Mouse (Mus musculus): ENCODE results near the gene Rnf212.

Gene Rnf212

DNA sequence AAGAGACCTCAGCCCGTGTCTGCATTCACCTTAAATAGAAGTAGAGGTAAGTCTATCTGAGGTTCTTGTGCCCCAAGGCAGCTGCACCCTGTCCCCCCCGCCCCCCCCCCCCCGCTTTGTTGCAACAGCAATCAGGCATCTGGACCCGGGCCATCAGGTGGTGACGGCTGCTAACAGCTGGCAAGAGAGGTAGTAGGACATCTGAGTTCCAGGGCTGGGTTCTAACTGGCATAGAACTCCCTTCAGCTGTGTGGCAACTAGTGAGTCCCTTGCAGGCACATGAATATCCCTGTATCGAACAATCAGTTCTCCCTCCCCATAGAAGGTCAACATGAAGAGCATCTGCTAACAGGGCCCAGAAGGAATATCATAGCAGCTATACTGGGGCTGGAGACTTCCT lies 62.8 kb downstream of the Rnf212 start:
- no peak for DNase-seq

DNA sequence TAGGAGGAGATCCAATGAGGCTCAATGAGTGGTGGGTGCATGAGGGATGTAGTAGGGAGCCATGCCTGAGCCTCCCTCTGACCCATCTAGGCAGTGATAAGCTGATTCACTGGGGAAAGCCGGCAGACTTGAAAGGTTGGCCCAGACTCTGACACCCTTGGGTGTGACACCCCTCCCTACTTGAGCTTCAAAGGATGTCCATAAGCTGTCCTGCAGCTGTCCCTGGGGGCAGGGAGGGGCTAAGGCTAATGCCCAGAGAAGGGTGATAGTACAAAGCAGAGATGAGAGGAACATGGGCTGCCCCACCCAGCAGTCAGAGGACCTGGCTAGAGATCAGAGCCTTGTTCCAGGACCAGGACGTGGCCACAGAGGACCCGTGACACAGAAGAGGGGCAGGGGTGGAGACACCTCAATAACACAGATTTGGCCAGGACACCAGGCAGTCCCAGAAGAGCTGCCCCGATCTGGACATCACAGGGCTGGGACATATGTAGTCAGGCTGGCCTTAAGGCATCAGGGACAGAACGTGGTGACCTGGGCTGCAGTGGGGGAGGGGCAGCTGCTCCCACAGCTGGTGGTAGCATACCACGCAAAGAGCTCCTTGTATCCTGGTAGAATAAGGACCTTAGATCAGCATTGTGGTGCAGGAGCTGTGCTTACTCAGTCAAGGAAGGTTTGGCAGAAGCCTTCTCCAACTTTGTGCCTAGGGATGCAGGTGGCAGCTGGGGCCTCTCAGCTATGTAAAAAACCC lies 65.6 kb downstream of the Rnf212 start:
- no peak for DNase-seq

DNA sequence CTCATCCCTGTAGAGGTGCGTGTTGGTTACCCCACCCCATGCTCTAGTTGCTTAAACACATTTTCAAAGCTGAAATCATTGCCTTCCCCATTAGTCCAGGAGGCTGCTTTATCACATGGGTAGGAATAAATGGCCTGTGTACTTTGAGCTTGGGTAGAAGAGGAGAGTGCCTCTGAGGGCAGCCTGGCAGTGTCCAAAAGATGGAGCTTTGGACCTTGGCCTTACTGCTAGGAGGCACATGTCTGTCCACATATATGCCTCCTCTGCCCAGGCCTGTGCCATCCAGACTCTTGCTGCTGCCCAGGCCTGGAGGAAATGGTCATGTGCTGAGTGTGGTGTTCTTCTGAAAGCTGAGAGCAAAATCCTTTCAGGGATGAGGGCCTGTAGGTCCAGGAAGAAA lies 66.4 kb downstream of the Rnf212 start:
- DNase-seq, result no peak

DNA sequence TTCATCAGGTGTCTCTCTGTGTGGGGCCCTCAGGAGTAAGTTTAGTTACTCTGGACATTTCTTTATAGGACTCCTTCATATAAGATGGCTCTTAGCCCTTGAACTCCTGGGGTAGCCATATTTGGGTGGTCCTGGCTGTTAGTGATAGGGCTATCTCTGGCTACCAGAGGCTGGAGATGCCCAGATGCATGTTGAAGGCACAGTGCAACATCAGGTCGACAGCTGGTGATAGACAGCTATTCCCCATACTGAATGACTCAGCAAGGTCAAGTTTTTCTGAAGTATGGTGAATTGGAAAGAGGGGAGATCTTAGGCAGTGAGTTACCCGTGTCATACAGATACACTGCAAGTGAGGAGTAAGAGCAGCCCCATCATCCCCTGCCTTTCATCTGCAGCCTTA lies 67.0 kb downstream of the Rnf212 start:
- no peak for DNase-seq

DNA sequence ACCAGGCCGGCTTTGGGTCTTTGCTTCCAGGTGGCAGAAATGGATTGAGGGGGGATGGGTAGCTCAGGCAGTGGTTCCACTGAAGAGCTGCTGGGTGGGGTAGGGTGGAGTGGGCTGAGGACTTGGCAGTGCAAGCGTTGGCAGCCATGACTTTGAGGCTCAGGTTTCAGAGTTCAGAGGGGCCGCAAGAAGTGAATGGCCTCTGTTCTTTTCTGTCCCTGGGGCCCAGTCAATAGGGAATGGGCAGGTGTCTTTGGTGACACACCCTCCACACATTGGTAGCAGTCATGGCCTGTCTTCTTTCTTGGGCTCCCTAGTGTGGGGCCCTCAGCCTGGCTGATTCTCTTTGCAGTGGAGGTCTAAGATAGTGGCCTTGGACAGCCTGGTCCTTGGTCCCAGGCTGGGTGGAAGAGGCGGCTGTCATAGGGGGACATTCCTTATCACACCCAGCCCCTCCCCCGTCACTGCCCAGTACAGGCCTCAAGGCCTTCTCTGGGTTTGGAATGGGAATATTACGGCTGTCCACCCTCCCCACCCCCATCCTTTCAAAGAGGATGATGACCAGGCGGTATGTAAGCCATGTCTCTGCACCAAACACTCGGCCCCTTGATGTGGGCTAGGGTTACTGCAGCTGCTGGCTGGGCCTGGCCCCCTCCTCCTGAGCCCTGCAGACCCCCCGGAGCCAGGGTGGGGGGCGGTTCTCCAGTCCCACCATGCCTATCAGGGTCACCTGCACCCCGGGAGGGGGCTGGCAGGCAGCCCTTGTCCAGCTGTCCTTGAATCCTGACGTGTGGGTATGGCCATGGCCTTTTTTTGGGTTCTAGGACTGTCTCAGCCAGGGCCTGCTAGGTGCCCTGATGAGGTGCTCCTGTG lies 70.8 kb downstream of the Rnf212 start:
- DNase-seq, result no peak

DNA sequence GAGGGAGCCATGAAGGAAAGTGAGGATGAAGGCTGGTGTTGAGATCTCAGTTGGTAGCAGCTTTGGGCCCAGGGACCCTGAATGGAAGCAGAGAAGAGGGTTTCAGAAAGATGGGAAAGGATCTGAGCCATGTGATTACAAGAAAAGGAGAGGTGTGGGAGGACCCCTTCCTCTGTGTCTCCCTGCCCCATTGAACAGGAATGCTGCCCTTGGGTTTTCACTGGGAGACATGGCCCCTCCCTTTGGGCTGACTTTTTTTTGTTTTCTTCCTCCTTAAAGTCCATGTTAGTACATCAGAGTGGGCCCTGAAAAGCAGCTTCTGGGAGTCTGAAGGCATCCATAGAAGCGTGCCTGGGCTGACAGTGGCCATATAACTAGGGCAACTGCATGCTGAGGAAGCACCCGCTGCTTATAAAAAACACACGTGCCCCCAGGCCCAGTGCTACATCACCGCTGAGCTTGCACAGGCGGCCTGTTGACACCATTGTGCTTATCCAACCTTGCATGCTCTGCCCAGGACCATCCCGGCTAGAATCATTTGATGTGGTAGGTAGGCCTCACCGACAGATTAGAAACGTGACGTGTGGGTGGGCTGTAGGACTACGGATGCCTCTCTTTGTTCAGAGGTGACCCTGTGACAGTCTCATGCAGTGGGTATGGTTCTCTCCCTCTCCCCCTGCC lies 73.3 kb downstream of the Rnf212 start:
- no peak for DNase-seq

DNA sequence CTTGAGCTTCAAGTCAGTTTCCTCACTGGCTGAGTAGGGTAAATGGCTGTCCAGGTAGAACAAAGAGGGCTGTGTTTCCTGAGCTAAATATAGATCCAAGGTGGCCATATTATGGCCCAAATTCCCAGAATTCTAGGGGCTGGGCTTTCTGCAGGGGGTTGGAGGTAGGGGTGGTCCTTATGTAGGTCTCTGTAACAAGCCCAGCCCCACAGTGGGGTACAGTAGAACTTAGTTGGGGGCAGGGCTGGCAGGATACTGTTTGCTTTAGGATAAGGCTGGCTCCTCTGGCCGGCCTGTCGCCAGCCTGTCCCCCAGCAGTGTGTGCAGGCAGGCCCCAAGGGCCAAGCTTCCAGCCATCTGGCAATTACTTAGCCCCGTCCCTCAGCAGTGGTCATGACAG lies 74.4 kb downstream of the Rnf212 start:
- no peak for DNase-seq

DNA sequence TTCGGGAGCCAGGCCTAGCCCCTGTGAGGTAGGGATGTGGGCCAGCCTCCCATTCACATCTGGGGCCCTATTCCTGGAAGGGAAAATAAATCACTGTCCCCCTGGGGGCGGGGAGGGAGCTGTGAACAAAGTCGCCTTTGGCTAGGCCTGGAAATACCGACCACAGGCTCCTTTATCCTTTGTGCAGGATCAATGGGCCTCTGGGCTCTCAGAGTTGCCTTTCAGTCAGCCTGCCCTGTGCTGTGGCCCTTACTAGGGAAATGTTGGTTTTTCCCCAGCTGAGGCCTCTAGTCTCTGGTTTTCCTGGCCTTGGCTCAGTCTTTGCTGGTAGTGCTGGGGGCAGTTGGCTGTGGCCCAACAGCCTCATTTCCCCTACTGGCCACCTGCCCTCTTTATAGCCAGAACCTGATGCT lies 77.4 kb downstream of the Rnf212 start:
- DNase-seq, result peak; percentile 39

DNA sequence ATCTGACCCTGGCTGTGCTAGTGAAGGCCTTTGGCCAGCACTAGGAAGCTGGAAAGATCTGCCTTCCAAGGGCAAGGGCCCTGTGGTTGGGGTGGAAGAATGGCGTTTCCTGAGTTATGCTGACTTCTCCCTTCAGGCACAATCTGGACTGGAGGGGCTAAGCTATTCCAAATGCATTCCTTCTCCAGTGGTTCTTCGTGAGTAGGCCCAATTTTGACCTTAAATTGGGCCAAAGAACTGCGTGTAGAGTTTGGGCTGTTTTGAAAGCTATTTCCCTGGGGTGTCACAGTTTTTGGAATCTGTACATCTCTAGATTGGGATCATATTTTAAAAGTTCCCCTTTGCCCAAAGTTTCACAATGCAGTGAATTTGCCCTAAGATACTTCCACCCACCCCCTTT lies 78.2 kb downstream of the Rnf212 start:
- DNase-seq, result no peak

DNA sequence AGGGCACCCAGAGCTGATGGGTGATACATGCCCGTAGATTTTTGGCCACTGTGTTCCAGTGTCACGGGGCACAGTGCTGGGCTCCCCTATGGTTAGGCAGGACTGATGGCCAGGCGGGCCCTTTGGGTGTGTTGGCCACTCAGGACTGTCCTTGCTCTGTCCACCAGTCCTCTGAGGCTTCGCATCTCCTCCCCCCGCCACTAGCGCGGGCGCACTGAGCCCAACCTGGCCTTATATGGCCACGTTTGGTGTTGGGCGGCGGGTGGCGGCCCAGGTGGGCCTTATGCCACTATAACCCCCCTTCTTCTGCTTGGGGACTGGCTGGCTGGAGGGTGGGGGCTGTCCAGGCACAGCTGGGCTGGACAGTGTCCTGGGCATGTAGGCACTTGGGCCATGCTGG lies 78.9 kb downstream of the Rnf212 start:
- DNase-seq, result no peak

DNA sequence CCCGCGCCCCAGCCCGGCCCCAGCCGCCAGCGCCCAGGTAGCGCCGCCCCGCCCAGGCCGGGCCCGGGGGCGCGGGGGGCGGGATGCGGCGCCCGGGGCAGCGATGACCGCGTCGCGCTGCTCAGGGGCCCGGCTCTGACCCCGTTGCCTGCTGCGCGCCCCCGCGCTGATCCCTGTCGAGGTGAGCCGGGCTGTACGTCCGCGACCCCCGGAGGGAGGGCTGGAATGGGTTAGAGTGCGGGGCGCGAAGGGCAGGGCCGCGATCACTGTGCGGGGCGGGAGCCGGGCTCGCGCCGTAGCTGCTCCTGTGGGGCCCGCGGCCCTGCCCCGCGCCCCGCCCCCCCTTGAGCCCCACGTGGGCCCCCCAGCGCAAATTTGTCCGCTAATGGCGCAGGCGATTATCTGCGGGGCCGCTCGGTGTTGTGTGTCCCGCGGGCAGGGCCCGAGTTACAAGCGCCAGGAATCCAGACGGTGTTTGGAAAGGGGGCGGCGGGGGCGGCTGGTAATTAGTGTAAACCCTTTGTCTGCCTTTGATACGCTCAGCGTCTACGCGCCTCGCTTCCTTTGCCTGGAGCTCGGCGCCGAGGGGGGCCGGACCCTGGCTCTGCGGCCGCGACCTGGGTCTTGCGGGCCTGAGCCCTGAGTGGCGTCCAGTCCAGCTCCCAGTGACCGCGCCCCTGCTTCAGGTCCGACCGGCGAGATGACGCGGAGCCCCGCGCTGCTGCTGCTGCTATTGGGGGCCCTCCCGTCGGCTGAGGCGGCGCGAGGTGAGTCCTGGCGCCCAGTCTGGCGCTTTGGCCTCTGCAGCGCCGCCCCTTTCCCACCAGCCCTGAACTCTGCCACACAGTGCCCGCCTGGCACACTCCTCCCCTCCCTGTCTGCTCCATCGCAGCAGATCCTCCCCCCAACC lies 80.2 kb downstream of the Rnf212 start:
- DNase-seq, result no peak

DNA sequence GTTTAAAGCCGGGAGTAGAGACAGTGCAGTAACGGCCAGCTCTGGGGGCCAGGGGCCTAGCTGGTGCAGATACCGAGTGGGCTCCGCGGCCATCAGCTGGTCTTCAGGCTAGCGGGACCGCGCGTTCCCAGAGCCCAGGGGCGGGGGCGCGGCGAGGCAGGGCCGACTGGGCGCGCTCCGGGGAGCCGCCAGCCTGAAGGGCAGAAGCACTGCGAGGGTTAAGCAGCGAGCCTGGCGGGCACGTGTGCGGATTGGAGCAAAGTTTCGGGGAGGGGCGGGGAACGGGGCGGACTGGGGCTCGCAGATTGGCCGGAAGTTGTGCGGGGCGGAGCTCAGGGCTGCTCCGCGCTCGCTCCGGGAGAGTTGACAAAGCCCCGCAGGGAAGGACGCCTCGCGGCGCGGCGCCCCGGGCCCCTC lies 80.9 kb downstream of the Rnf212 start:
- peak; percentile 32 for DNase-seq

DNA sequence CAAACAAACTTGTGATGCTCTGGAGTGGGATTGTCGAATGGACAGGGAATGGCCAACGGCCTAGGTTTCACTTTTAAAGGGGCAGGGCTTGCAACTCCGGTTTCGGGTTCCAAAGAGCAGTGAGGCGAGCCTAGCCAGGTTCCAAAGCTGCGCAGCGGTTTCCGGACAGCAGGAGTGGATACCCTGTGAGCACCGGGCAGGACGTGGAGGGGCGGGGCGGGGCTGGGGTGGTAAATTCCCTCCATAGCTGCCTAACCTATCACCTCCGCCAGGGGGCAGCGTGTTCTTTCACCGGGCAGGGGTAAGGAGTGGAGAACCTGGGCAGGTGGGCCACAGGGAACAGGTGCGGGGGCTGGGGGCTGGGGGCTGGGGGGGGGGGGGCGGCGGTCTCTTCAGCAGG lies 82.5 kb downstream of the Rnf212 start, which contains the start of gene Fgfrl1:
Gene Fgfrl1 (plus strand): TSS at position 112 of the 400 bp plus-strand sequence.
- DNase-seq, result no peak

DNA sequence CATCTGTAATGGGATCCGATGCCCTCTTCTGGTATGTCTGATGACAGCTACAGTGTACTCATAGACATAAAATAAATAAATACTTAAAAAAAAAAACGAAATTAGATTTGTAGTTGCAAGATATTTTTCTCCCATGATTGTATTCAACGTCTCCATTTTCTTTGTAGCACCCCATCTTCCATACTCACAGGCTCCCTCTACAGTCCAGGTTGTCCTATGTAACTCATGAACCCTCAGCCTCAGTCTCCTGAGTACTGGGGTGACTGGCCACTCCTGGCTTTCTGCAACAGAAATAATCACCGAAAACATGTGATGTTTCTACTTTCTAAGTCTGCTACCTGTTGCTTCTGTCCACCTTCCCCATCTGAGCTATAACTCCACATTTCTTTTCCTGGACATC lies 83.6 kb downstream of the Rnf212 start:
- DNase-seq, result no peak

DNA sequence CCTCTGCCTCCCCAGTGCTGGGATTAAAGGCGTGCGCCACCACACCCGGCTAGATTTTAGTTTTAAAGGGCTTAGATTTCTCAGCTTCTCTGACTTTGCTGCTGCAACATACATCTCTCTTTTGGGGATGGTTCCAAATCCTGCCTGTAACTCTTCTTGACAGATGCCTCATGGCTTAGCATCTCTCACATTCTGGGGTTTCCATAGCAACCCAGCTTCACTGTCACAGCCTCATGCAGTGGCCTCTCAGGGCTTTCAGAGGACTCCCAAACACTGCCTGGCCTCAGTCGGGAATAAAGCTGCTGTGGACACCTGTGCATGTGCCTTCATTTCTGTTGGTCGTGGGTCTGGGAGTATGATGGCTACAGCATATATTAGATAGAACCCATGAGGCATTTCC lies 85.7 kb downstream of the Rnf212 start:
- DNase-seq, result no peak

DNA sequence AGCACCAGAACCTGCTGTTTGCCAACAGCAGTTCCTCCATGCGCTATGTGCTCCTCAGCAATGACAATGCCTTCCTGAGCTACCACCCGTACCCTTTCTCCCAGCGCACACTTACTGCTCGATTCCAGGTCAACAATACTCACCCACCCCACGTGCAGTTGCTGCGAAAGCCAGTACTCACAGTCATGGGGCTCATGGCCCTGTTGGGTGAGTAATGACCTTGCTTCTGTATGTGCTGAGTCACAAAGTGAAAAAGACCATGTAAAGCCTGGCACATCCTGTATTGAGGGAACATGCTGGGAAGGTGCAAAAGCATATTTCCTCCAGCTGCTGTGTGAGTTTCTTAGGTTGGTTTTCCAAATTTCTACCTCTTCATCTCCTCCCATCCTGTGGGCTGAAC lies 93.9 kb downstream of the Rnf212 start:
- DNase-seq, result no peak

DNA sequence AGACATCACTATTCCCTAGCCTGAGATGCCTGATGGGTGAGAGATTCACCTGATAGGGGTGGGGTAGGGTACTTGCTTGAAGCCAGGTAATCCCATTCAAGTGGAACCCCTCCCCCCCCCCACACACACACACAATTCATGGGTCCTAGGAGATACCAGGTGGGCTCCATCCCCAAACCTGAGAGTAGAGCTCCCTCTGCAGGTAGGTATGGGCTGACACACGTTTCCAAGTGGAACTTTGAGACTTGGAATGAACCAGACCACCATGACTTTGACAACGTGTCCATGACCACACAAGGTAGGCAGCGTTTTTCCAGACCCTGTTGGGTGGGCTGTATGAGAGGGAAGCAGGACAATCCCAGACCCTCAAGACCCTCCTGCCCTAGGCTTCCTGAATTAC lies 94.9 kb downstream of the Rnf212 start:
- DNase-seq, result no peak

Measured in cerebellum, adult 9-11 months (tissue).